Mouse (Mus musculus) intestine, embryonic 14.5 days (tissue): Measurements from ENCODE around the gene Gm17651. TPM values are rescaled to one million over a fixed set of nuclear protein-coding genes. Genes with fewer than 3 reads are reported as not detected.

Experiments used
- ATAC-seq: fragments of 200-750 bp; cut with Nextera tagmentation; replicated peaks from 2 replicates; pipeline ENCODE4 v1.8.0; 2017; ENCODE audit warnings: low read depth, moderate number of reproducible peaks, moderate TSS enrichment, moderate library complexity; ENCODE audit not compliant: low FRiP score, low TSS enrichment
- DNase-seq: peaks from one replicate; pipeline ENCODE4 v3.0.0-alpha.2; 2018; ENCODE audit warnings: low spot score
- H3K27ac ChIP-seq: fragments of 300-500 bp; sonication (generic); 2 replicates; pipeline ENCODE4 v1.5.1; 2014; ENCODE audit warnings: low read depth, mild to moderate bottlenecking, control low read depth
- H3K27me3 ChIP-seq: fragments of 300-500 bp; sonication (generic); replicated peaks from 2 replicates; pipeline ENCODE4 v1.6.1; 2014; ENCODE audit warnings: low read length, control low read depth; ENCODE audit not compliant: control insufficient read depth, insufficient read depth
- H3K36me3 ChIP-seq: fragments of 300-500 bp; sonication (generic); 2 replicates; pipeline ENCODE4 v1.6.1; 2014; ENCODE audit warnings: low read length, control low read depth; ENCODE audit not compliant: control insufficient read depth, insufficient read depth
- H3K4me1 ChIP-seq: fragments of 300-500 bp; sonication (generic); replicated peaks from 2 replicates; pipeline ENCODE4 v1.6.1; 2014; ENCODE audit warnings: low read length, control low read depth, mixed read lengths; ENCODE audit not compliant: control insufficient read depth, insufficient read depth
- H3K4me2 ChIP-seq: fragments of 300-500 bp; sonication (generic); 2 replicates; pipeline ENCODE4 v1.6.1; 2014; ENCODE audit warnings: low read length
- H3K4me3 ChIP-seq: fragments of 300-500 bp; sonication (generic); 2 replicates; pipeline ENCODE4 v1.5.1; 2014; ENCODE audit warnings: low read depth, low read length, control low read depth, mixed read lengths
- H3K9ac ChIP-seq: fragments of 300-500 bp; sonication (generic); 2 replicates; pipeline ENCODE4 v1.6.1; 2014; ENCODE audit warnings: mild to moderate bottlenecking, low read length
- H3K9me3 ChIP-seq: fragments of 300-500 bp; sonication (generic); 2 replicates; pipeline ENCODE4 v1.6.1; 2016; ENCODE audit warnings: low read length, control low read depth; ENCODE audit not compliant: control insufficient read depth
- WGBS: fragments of 180-500 bp; shearing (Covaris S2); extraction: QIAGEN DNeasy Blood & Tissue Kit; methylation state at CpG from one replicate; pipeline ENCODE4 v1.1.7; 2014; 5-methylcytosine and 5-hydroxymethylcytosine counted together
- microRNA-seq: library from miRNA; unstranded; fragments of <30 nt; microRNA quantifications from one replicate; pipeline ENCODE4, GENCODE M21; 2016
- polyA plus RNA-seq: library from polyadenylated mRNA; unstranded; fragments of >200 nt; fragmentation: Nextera tagmentation; extraction: Ambion mirVana; gene quantifications from 2 replicates; pipeline ENCODE4 v1.2.1, GENCODE M21; 2014

Gene Gm17651
- polyA plus RNA-seq, 1 experiment from 2014 or later: not detected

DNA sequence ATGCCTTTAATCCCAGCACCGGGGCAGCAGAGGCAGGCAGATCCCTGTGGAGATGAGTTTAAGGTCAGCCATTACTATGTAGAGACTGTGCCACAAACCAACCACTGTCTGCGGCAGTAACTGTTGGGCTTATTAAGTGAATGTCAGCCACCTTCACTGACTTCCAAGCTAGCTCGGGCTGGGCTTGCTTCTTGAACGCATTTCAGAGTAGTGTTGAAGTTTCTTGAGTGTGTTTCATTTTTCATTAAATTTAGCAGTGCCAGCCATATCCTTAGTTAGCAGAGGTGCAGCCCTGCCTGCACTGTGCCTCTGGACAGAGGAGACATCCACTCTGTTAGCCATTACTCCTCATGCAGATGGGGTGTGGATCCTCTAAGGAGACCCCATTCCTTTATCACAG, 43.7 kb downstream of the Gm17651 start:
- no peak overlapping the region for H3K9ac ChIP-seq
- DNase-seq: no peak
- 91% methylated on average over 4 of the region's 4 CpGs for WGBS

DNA sequence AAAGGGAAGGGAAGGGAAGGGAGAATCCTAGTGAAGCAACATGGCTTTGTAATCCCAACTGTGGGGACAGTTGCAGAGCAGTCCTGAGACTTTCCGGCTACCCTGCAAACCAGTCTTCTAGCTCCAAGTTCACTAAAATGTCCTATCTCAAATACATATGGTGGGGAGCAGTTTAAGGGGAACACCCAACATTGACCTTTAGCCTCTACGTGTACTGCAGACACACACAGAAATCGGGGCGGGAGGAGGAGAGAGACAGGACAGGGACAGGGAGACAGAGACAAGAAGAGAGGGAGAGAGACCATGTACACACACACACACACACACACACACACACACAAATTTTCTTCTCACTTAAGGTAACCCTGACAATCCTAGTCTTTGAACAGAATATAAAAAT, 44.6 kb downstream of the Gm17651 start:
- H3K9me3 ChIP-seq: no peaks in the 10 kb centered on the region
- H3K27ac ChIP-seq: no peak overlapping the region
- H3K4me3 ChIP-seq: no peak overlapping the region
- H3K27me3 ChIP-seq: no peaks in the 10 kb centered on the region
- no peak for ATAC-seq
- H3K4me1 ChIP-seq: peaks cover 4% of the 10 kb centered on the region; the same call in 1 of the 2 replicates
- H3K36me3 ChIP-seq: no peaks in the 10 kb centered on the region
- no peak overlapping the region for H3K9ac ChIP-seq
- WGBS: 80% methylated on average over 4 of the region's 4 CpGs
- H3K4me2 ChIP-seq: no peak overlapping the region
- no peak for DNase-seq

More for the DNA sequence above, 43.7 kb downstream of the Gm17651 start:
- H3K36me3 ChIP-seq: no peaks in the 10 kb centered on the region
- no peak overlapping the region for H3K27ac ChIP-seq
- H3K9me3 ChIP-seq: no peaks in the 10 kb centered on the region
- H3K4me1 ChIP-seq: peaks cover 4% of the 10 kb centered on the region; the same call in 1 of the 2 replicates
- no peak overlapping the region for H3K4me2 ChIP-seq
- H3K4me3 ChIP-seq: no peak overlapping the region
- no peak for ATAC-seq
- no peaks in the 10 kb centered on the region for H3K27me3 ChIP-seq

DNA sequence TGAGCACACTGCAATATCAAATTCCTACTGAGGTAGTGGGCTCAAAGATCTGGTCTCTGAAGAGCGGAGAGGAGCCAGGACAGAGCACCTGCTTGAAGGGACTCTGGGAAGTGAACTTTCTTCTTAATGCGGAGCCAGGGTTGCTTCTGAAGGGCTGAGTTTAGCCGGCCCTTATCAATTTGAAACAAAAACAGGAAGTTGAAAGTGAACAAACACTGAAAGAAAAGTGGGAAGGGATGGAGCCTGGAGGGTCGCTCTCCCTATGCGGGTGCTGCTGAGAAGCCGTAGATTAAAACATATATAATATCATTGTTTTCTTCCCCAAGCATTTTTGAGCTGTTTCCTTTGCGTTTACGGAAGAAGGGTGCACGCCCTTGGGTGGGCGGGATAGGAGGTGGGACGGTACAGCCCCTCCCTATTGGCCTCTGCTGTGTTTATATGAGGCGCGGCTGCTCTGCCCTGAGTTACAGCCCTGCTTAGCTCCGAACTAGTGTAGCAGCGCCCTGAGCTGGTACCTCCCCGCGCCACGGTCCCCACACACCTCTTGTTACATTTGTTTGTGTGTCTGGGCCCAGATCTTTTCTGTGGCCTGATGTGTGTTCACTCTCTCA, 46.0 kb downstream of the Gm17651 start, which contains the start of gene Fmo5:
Gene Fmo5 (plus strand): TSS at position 414 of the 611 bp plus-strand sequence.
- Histone ChIP-seq H3K4me1 (no peaks in the 10 kb centered on the region; the same call in 1 of the 2 replicates), H3K27me3 (no peaks in the 10 kb centered on the region), H3K36me3 (no peaks in the 10 kb centered on the region), H3K27ac (0 out of 2 replicates have a peak within 1 kb of the TSS, but pooled peaks have one; percentile 6), H3K4me3 (peak within 1 kb of the TSS; percentile 52), H3K9me3 (no peaks in the 10 kb centered on the region), H3K9ac (peak within 1 kb of the TSS; percentile 32), H3K4me2 (peak within 1 kb of the TSS; percentile 80)
- DNase-seq (peak; percentile 77), ATAC-seq (peak; percentile 93)
- WGBS: 1% methylated on average over 18 of the region's 18 CpGs

DNA sequence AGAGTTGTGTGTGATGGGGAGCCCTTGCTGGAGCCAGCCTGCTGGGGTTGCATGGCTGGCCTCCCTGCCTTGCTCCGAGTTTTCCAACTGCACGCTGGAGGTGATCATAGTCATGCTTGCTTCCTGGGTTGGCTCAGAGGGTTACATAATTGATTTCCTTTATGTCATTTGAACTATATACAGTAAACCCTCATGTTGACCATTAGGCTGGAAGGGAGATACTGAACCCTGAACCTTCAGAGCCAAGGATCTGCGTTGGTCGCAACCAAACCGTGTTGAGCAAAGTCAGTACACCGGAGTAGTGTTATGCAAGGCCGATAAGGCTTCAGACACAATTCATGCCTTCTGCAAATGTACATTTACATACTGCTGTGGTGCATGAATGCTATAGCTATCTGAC, 46.6 kb downstream of the Gm17651 start:
- Histone ChIP-seq H3K9ac (no peak overlapping the region), H3K27me3 (no peaks in the 10 kb centered on the region), H3K4me3 (peak overlapping the region; percentile 52), H3K36me3 (no peaks in the 10 kb centered on the region), H3K27ac (no peak overlapping the region), H3K9me3 (no peaks in the 10 kb centered on the region), H3K4me1 (no peaks in the 10 kb centered on the region; the same call in 1 of the 2 replicates), H3K4me2 (peak overlapping the region; percentile 80)
- no peak for ATAC-seq
- 68% methylated on average over 7 of the region's 7 CpGs for WGBS
- no peak for DNase-seq

DNA sequence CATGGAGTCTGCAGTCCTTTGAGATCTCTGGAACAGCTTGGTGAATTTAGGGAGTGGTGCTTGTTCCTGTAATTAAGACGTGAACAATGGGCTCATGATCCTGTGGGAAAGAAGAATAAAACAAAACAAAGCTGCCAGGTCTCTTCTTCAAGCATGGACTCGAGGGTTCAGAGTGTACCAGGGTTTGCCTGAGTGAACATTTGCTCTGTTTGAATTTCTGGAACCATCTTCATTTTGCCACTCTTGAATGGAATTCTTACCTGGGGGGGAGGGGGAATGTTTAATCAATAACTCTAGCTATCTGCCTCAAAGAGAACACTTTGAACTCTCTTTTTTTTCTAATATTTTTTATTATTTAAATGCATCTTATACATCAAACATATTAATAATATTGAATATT, 49.9 kb downstream of the Gm17651 start:
- Histone ChIP-seq H3K4me3 (no peak overlapping the region), H3K9me3 (no peaks in the 10 kb centered on the region), H3K36me3 (no peaks in the 10 kb centered on the region), H3K27me3 (no peaks in the 10 kb centered on the region), H3K9ac (no peak overlapping the region), H3K4me1 (no peaks in the 10 kb centered on the region; the same call in 1 of the 2 replicates), H3K27ac (no peak overlapping the region), H3K4me2 (no peak overlapping the region)
- DNase-seq (no peak), ATAC-seq (no peak)
- WGBS: 49% methylated on average over 2 of the region's 2 CpGs

Small RNA genes lying within 50 kb of the gene (microRNA-seq; reads per million reads assigned to microRNA genes)
- gene Mir7225: not detected

Other genes starting within 250 kb of the Gm17651 start
- 20.2 and 21.8 TPM in 2 replicates for gene Chd1l, start 64.5 kb downstream of the Gm17651 start, polyA plus RNA-seq
- 13.1 and 13.6 TPM in 2 replicates for gene Fmo5, start 45.9 kb downstream of the Gm17651 start, polyA plus RNA-seq
- 7.6 and 8.1 TPM in 2 replicates for gene Prkab2, start 16.5 kb downstream of the Gm17651 start, polyA plus RNA-seq
- gene Pde4dip, start 214.0 kb upstream of the Gm17651 start, polyA plus RNA-seq: 33.2 and 35.6 TPM in 2 replicates
- gene Sec22b, start 226.5 kb upstream of the Gm17651 start, polyA plus RNA-seq: 132 and 143 TPM in 2 replicates